Mouse (Mus musculus): ENCODE data around the gene Dnajc22. TPM values are rescaled to one million over a fixed set of nuclear protein-coding genes. Genes with fewer than 3 reads are reported as not detected.

Dnajc22 gene
- polyA plus RNA-seq, 1 experiment, result not detected

DNA sequence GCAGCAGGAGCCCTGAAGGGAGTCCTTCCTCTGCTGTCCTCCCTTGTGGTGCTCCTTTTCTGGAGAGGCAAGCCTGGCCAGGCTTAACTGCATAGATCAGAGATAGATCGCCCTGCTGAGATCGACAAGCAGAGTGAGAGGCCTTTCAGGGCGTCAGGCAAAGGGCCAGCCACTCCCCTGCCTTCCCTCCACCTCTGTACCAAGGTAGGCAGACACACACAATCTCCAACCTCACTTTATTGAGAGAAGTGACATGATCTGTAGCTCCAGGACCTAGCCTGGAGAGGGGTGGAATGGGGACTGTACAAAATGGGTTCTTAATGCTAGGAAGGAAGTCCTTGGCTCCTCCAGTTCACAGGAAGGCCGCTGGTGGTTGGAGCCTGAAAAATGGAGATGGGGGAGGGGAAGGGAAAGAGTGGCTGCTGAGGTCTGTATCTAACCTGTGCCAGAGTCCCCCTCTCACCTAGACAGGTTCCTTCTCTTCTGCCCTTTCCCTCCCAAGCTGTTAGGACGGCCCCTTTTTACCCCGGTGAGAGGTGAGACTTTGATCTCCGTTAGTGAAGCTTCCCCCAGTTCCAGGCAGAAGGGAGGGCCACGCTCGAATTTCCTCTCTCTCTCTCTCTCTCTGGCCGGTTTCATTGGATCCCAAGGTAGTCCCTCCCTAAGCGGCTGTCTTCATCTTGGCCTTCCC lies 9.0 kb upstream of the Dnajc22 start:
- Histone ChIP-seq H3K27ac (ENCODE audit: insufficient read depth, low read depth, low read length) (no peak overlapping the region), H3K4me1 (ENCODE audit: control insufficient read depth, insufficient read depth, low read length) (peaks cover 4% of the 10 kb centered on the region; the same call in 1 of the 2 replicates), H3K4me3 (ENCODE audit: insufficient read depth, low read depth, low read length) (no peak overlapping the region)
- WGBS, result 42% methylated on average over 11 of the region's 11 CpGs
- TF ChIP-seq CTCF (IDR thresholded peaks at IDR 0.05; ENCODE audit: insufficient read depth, low read depth, low read length) (no peak), POLR2A (IDR thresholded peaks at IDR 0.05; ENCODE audit: insufficient read depth, low read depth, low read length) (no peak)

DNA sequence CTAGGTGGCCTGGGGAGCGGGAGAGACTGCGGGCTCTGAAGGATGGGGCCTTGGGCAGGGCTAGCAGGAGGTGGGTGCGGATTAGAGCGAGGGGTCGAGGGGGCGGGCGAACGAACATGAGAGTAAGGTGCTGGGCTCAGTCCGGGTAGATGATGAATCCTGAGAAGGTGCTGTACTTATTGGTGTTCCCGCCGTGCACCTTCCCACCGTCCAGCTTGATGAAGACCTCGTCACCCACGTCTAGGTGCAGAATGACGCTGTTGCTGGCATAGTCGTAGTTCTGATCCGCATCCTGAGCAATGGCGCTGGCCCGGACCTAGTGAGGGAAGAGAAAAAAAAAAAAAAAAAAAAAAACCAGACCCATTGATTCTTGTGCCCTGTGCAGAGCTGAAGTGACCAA lies 8.4 kb upstream of the Dnajc22 start:
- 49% methylated on average over 19 of the region's 19 CpGs for WGBS
- TF ChIP-seq CTCF (IDR thresholded peaks at IDR 0.05; ENCODE audit: insufficient read depth, low read depth, low read length) (no peak), POLR2A (IDR thresholded peaks at IDR 0.05; ENCODE audit: insufficient read depth, low read depth, low read length) (no peak)
- peaks cover 4% of the 10 kb centered on the region; the same call in 1 of the 2 replicates for H3K4me1 ChIP-seq (ENCODE audit: control insufficient read depth, insufficient read depth, low read length)

DNA sequence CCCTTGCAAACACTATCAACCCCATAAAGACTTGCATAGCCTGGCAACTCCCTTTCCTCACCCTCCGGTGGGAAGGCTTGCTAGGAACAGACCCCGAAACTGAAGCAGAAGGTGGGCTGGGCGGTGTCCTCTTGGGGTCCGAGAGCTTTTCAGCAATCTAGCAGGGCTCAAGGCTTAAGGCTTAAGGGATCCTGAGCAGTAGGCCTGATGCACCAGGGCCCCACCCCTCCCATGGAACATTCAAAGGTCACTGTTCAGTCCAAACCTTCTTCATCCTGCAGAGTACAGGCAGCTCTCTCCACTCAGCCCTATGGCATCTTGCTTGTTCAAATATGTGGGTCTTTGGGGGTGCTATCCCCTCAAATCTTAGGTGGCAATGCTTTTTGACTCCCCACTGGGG lies 7.0 kb upstream of the Dnajc22 start:
- TF ChIP-seq CTCF (IDR thresholded peaks at IDR 0.05; ENCODE audit: insufficient read depth, low read depth, low read length) (no peak), POLR2A (IDR thresholded peaks at IDR 0.05; ENCODE audit: insufficient read depth, low read depth, low read length) (no peak)
- no peak overlapping the region for H3K27ac ChIP-seq (ENCODE audit: insufficient read depth, low read depth, low read length)
- peaks cover 4% of the 10 kb centered on the region; the same call in 1 of the 2 replicates for H3K4me1 ChIP-seq (ENCODE audit: control insufficient read depth, insufficient read depth, low read length)
- no peak overlapping the region for H3K4me3 ChIP-seq (ENCODE audit: insufficient read depth, low read depth, low read length)
- WGBS, result 94% methylated on average over 4 of the region's 4 CpGs

More for the DNA sequence above, 8.4 kb upstream of the Dnajc22 start:
- no peak overlapping the region for H3K27ac ChIP-seq (ENCODE audit: insufficient read depth, low read depth, low read length)
- H3K4me3 ChIP-seq (ENCODE audit: insufficient read depth, low read depth, low read length), result no peak overlapping the region

DNA sequence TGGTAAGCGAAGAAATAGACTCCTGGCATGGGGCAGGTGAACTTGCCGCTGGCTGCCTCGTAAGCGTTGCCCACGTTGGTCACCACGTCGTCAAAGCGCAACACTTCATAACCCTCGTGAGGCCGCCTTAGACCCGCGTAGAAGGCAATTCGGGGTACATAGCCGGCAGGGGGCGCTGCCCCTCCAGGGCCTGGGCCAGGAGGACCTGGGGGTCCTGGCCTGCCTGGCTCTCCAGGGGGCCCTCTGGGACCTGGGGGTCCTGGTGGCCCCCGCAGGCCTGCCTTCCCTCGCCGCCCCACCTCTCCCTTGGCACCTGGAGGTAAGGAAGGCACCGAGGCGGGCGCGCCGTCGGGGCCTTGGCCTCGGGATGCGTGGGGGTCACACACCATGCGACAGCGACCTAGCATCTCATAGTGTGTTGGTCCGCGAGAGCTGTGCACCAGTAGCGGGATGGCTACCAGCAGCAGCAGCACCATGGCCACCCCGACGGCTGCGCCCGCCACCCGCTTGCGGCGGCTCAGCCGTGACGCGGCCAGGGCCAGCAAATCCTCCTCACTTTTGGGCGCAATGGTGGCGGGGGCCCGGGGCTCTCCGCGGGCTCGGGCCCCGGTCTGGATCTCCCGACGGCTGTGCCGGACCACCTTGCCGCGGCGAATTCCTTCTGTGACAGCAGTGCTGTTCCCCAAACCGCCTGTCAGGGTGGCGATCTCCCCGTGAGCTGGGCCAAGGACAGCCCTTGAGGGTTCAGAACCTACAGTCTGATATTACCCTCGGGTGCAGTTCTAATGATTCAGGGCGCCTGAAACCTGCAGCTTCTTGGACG lies 5.5 kb upstream of the Dnajc22 start, which contains the start of gene C1ql4:
TSS of gene C1ql4 (minus strand) at position 565 of the 823 bp plus-strand sequence.
- TF ChIP-seq POLR2A (IDR thresholded peaks at IDR 0.05; ENCODE audit: insufficient read depth, low read depth, low read length) (no peak), CTCF (IDR thresholded peaks at IDR 0.05; ENCODE audit: insufficient read depth, low read depth, low read length) (no peak; the same call in 1 of the 2 replicates)
- WGBS, result 11% methylated on average over 60 of the region's 60 CpGs
- H3K4me3 ChIP-seq (ENCODE audit: insufficient read depth, low read depth, low read length), result peak within 1 kb of the TSS; percentile 17
- no peak within 1 kb of the TSS for H3K27ac ChIP-seq (ENCODE audit: insufficient read depth, low read depth, low read length)
- peaks cover 4% of the 10 kb centered on the region; the same call in 1 of the 2 replicates for H3K4me1 ChIP-seq (ENCODE audit: control insufficient read depth, insufficient read depth, low read length)

DNA sequence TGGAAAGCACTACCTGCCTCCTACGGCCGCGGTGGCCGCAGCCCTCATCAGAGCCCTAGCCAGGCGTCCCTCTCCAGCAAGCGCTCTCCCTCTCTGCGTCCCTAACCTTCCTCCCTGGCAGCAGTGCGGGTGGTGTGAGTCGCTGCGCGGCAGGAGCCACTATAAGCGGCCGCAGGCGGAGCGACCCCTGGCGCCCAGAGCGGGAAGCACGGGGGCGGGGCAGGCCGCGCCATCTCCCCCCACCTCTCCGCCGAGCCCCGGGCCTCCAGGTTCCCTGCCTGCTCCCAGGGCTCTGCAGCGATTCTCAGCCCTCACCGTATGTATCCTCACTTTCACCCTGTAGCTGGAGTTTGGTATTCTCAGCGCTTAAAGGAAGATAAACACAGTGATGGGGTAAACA lies 4.7 kb upstream of the Dnajc22 start:
- WGBS, result 2% methylated on average over 27 of the region's 27 CpGs
- peak overlapping the region; percentile 17 for H3K4me3 ChIP-seq (ENCODE audit: insufficient read depth, low read depth, low read length)
- peaks cover 9% of the 10 kb centered on the region for H3K4me1 ChIP-seq (ENCODE audit: control insufficient read depth, insufficient read depth, low read length)
- peak; percentile 77 for TF ChIP-seq CTCF (IDR thresholded peaks at IDR 0.05; ENCODE audit: insufficient read depth, low read depth, low read length)
- no peak for TF ChIP-seq POLR2A (IDR thresholded peaks at IDR 0.05; ENCODE audit: insufficient read depth, low read depth, low read length)
- H3K27ac ChIP-seq (ENCODE audit: insufficient read depth, low read depth, low read length), result no peak overlapping the region

DNA sequence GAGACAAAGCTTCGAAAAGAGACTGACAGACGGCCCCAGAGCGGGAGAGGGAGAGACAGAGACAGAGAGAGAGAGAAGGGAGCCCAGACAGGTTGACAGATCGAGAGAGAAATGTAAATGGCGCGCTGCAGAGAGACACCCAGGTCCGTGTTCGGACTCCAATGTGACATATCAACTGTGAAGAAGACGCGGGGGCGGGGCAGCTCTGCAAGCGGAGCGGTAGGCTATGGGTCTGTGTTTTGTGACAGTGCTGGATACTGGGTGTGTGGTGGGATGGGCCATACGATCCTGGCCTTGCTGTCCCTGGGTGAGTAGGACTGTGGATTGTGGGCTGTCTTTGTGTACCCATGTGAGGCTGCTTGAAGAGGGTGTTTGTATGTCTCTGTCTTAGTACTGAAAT lies 3.9 kb upstream of the Dnajc22 start:
- TF ChIP-seq POLR2A (IDR thresholded peaks at IDR 0.05; ENCODE audit: insufficient read depth, low read depth, low read length) (no peak), CTCF (IDR thresholded peaks at IDR 0.05; ENCODE audit: insufficient read depth, low read depth, low read length) (no peak)
- 59% methylated on average over 14 of the region's 14 CpGs for WGBS
- Histone ChIP-seq H3K4me3 (ENCODE audit: insufficient read depth, low read depth, low read length) (no peak overlapping the region), H3K4me1 (ENCODE audit: control insufficient read depth, insufficient read depth, low read length) (peaks cover 16% of the 10 kb centered on the region), H3K27ac (ENCODE audit: insufficient read depth, low read depth, low read length) (no peak overlapping the region)

DNA sequence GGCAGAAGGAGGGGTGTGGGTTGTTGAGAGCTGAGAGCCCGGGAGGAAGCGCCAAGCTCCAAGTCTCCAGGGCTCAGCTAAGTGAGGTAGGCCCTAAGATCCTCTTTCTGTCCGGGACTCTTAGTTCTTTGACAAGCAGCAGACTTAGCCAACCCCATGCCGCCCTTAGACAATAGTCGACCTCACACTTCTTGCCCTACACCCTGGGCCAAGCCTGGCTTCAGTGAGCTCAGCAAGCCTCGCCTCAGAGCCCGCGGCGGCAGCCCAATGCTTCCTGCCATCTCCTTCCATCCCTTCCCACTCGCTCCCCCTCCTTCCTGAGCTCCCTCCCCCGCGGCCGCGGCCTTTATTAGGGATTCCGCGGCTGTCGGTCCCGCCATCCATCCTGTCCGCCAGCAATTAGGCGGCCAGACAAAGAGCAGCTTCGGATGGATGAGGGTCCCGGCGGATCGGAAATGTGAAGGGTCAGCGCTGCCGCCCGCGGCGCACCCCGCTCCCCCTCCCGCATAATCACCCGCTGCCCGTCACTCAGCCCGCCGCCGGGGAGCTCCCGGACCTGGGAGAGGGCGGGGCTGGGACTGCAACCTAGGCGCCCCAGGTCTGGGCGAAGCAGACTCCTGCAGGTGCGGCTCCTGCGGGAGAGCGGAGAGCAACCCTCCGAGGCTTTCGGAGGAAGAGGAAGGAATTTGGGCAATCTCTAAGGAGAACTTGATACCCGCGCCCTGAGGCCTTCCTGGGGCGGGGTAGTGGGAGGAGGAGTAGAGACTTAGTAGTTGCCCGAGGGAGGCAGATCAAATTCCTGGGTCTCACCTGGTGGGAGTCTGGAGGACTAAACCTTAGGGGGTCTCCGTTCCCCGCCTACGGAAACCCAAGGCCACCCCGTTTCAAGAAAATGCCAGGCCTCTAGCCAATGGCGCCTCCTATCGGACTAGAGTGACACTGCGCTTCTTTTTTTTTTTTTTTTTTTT lies 605 bp downstream of the Dnajc22 start:
- peak overlapping the region; percentile 54 for H3K4me3 ChIP-seq (ENCODE audit: insufficient read depth, low read depth, low read length)
- 6% methylated on average over 56 of the region's 56 CpGs for WGBS
- H3K27ac ChIP-seq (ENCODE audit: insufficient read depth, low read depth, low read length), result no peak overlapping the region
- peaks cover 38% of the 10 kb centered on the region for H3K4me1 ChIP-seq (ENCODE audit: control insufficient read depth, insufficient read depth, low read length)
- peak; percentile 74 for TF ChIP-seq CTCF (IDR thresholded peaks at IDR 0.05; ENCODE audit: insufficient read depth, low read depth, low read length)
- TF ChIP-seq POLR2A (IDR thresholded peaks at IDR 0.05; ENCODE audit: insufficient read depth, low read depth, low read length), result no peak

DNA sequence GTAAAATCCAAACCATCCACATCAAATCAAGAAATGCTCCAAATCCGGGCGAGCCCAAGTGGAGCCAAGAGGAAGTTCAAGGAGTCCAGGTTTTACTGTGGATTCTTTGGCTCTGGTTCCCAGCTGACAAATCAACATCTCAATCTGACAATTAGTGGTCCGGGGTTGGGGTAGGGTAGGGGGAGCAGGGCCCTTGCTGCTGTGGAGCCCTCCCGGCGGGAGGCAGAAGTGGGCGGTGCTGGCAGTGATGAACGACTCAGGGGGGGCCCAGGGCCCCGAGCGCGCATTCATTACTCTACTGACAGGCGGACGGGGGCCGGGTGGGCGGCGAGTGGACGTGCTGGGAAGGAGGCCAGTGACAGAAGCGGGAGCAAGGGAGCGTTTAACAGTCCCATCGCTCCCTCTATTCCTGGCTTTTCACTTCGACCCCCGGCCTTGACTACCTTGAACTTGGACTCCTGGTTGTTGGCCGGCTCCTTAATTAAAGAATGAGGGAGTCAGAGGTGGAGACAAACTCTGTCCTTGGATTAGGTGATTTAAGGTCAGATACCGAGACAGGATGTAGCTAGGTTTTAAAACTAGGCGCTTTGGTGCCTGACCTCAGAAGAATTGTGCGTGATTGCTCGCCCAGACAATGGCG lies 1.8 kb downstream of the Dnajc22 start:
- Histone ChIP-seq H3K4me1 (ENCODE audit: control insufficient read depth, insufficient read depth, low read length) (peaks cover 41% of the 10 kb centered on the region), H3K27ac (ENCODE audit: insufficient read depth, low read depth, low read length) (no peak overlapping the region), H3K4me3 (ENCODE audit: insufficient read depth, low read depth, low read length) (no peak overlapping the region)
- no peak for TF ChIP-seq CTCF (IDR thresholded peaks at IDR 0.05; ENCODE audit: insufficient read depth, low read depth, low read length)
- TF ChIP-seq POLR2A (IDR thresholded peaks at IDR 0.05; ENCODE audit: insufficient read depth, low read depth, low read length), result no peak
- 19% methylated on average over 27 of the region's 27 CpGs for WGBS

Data from olfactory bulb, adult 2 months (tissue).